Mouse (Mus musculus): Measurements from ENCODE around the gene Mip. TPM values are rescaled to one million over a fixed set of nuclear protein-coding genes. Genes with fewer than 3 reads are reported as not detected.
"Not testable (repeated sequence)": the region's sequence is repeated elsewhere in the genome, so short reads cannot be mapped to it uniquely, and the experiment has no call there.

Gene Mip
- total RNA-seq, 2 experiments from 2014 or later = not detected

DNA sequence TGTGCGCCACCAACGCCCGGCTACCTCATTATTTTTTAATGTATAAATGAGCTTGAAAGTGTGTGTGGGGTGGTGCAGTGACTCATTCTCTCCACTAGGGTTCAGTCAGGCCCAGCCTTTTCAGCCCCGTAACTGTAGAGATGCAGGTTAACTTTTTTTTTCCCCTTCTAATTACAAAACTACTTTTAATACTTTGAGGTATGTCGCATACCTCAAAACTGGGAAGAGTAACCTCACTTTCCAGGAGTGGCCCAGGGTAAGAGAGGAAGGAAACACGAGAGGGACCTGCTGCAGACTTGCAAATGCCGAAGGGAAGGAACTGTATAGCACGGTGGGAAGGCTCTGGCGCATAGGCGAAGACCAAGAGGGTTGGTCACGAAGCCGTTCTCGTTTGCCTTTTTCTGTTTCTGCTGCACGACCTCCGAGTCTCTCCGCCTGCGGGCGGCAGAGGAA lies 12.7 kb upstream of the Mip start:
- intact Hi-C loops (cut with DNase I) = loop anchor here (1.0 kb wide), 1 partner anchor 71 kb away; no protein-coding TSS in a partner anchor
- peak overlapping the region; percentile 38 for H3K4me3 ChIP-seq
- TF ChIP-seq CTCF (IDR thresholded peaks at IDR 0.05) = peak; percentile 78
- H3K27ac ChIP-seq = no peak overlapping the region
- peak; percentile 44 to 65 for DNase-seq (ENCODE audit: extremely low spot score in 1 of 2, low spot score in 2 of 2)

GRCm38 (mm10) chr10:128214112-128214511 lies 11.5 kb upstream of the Mip start:
- H3K27ac ChIP-seq; intact Hi-C loops (cut with DNase I); DNase-seq (ENCODE audit: extremely low spot score in 1 of 2, low spot score in 2 of 2); H3K4me3 ChIP-seq: not testable (repeated sequence)

DNA sequence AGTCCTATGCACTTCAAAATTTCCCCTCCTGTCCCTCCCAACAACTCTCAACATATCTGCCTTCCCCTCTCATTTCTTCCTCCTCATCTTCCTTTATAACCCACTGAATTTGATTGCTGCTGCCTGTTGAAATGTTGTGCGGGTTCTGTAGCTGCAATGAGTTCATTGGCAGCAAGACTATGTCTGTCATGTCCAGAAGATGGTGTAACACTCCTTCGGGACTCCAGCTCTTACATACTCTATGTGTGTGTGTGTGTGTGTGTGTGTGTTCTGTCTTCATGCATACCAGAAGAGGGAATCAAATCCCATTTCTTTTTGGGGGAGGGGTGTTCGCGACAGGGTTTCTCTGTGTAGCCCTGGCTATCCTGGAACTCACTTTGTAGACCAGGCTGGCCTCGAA lies 10.7 kb upstream of the Mip start:
- TF ChIP-seq CTCF (IDR thresholded peaks at IDR 0.05) = no peak
- no peak overlapping the region for H3K4me3 ChIP-seq
- intact Hi-C loops (cut with DNase I) = no loop called here
- no peak for DNase-seq (ENCODE audit: extremely low spot score in 1 of 2, low spot score in 2 of 2)
- H3K27ac ChIP-seq = no peak overlapping the region

GRCm38 (mm10) chr10:128218387-128219117 lies 7.1 kb upstream of the Mip start:
- no peak for TF ChIP-seq CTCF (IDR thresholded peaks at IDR 0.05)
- Histone ChIP-seq H3K27ac (no peak overlapping the region), H3K4me3 (no peak overlapping the region)
- intact Hi-C loops (cut with DNase I) = no loop called here
- DNase-seq (ENCODE audit: extremely low spot score in 1 of 2, low spot score in 2 of 2) = no peak

DNA sequence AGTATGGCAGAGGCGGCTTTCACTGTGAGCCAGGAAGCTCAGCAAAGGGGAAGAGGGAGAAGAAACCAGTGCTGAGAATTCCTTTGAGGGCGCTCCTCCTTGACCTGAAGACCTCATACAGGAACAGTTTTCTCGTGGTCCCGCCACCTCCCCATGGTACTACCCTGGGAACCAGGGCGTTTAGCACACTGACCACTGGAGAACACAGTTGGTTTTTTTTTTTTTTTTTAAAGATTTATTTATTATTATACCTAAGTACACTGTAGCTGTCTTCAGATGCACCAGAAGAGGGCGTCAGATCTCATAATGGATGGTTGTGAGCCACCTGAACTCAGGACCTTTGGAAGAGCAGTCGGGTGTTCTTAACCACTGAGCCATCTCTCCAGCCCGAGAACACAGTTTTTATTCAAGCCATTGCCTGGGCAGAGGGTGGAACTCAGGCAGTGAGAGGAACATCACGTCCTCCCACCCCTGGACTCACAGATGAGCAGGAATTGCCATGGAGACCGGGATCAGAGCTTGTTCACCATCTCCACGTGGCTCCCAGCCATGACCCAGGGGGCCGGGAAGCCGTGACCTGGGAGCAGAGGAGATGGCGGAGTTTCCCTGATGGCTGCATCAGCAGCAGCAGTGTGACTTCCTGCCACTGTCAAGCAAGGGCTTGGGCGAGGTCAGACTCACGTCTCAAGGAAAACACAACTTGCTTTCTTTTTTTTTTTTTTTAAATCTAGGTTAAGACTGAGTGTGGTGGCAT lies 3.9 kb upstream of the Mip start:
- Histone ChIP-seq H3K4me3 (no peak overlapping the region), H3K27ac (no peak overlapping the region)
- TF ChIP-seq CTCF (IDR thresholded peaks at IDR 0.05) = no peak; the same call in 1 of the 2 replicates
- intact Hi-C loops (cut with DNase I) = no loop called here
- no peak for DNase-seq (ENCODE audit: extremely low spot score in 1 of 2, low spot score in 2 of 2)

DNA sequence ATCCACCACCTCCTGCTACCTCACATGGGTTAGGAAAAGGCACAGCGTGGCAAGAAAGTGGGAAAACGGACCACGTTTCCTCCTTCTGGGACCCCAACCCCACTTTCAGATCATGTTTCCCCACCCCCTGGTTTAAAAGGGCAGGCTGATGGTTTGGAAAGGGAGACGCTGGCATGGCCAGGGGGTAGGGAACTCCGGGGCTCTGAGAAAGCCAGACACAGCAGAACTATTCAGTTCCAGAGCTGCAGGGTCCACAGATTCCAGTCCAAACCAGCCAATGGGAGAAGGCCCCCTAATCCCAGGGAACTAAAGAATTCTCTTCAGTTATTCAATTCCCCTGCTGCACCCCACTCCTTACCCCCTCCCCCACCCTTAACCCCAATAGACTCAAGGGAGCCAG lies 574 bp upstream of the Mip start:
- no peak overlapping the region for H3K27ac ChIP-seq
- DNase-seq (ENCODE audit: extremely low spot score in 1 of 2, low spot score in 2 of 2) = no peak
- TF ChIP-seq CTCF (IDR thresholded peaks at IDR 0.05) = no peak
- H3K4me3 ChIP-seq = no peak overlapping the region
- intact Hi-C loops (cut with DNase I) = no loop called here

- no peak for TF ChIP-seq CTCF (IDR thresholded peaks at IDR 0.05)
- no peak overlapping the region for H3K4me3 ChIP-seq
- no peak for DNase-seq (ENCODE audit: extremely low spot score in 1 of 2, low spot score in 2 of 2)
Measured at GRCm38 (mm10) chr10:128227592-128227991, 2.0 kb downstream of the Mip start.

GRCm38 (mm10) chr10:128228009-128228408 lies 2.4 kb downstream of the Mip start:
- no peak overlapping the region for H3K4me3 ChIP-seq
- no peak for DNase-seq (ENCODE audit: extremely low spot score in 1 of 2, low spot score in 2 of 2)
- TF ChIP-seq CTCF (IDR thresholded peaks at IDR 0.05) = no peak
- H3K27ac ChIP-seq = no peak overlapping the region
- intact Hi-C loops (cut with DNase I) = no loop called here

More at GRCm38 (mm10) chr10:128227592-128227991, 2.0 kb downstream of the Mip start:
- no peak overlapping the region for H3K27ac ChIP-seq
- intact Hi-C loops (cut with DNase I) = no loop called here

- Histone ChIP-seq H3K4me3 (no peak overlapping the region), H3K27ac (no peak overlapping the region)
- no peak for TF ChIP-seq CTCF (IDR thresholded peaks at IDR 0.05)
- DNase-seq (ENCODE audit: extremely low spot score in 1 of 2, low spot score in 2 of 2) = no peak
- intact Hi-C loops (cut with DNase I) = loop anchor here (5.0 kb wide), 1 partner anchor 42 kb away; the partner anchor contains the start of gene Stat2
Measured at GRCm38 (mm10) chr10:128230582-128230981, 4.9 kb downstream of the Mip start.

DNA sequence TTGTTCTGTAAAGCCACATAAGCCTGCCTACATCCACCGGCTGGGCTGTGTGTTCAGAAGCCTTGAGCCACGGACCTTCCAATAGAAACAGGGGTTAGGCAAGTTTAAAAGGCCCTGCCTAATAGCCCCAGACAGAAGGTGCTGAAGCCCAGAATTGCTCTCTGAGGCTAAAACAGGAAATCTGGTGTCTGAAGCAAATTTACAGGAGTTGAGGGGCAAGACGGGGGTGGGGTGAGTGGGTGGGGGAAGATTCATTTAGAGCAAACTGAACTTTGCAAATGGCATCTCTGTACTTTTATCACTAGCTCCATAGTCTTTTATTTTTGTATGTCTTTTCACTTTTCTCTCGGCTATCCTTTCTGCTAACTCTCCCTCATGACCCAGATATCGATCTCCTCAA lies 5.5 kb downstream of the Mip start:
- Histone ChIP-seq H3K27ac (no peak overlapping the region), H3K4me3 (peak overlapping the region; percentile 75)
- intact Hi-C loops (cut with DNase I) = loop anchor here (5.0 kb wide), 1 partner anchor 41 kb away; the partner anchor contains the start of gene Stat2
- DNase-seq (ENCODE audit: extremely low spot score in 1 of 2, low spot score in 2 of 2) = no peak
- no peak for TF ChIP-seq CTCF (IDR thresholded peaks at IDR 0.05)

- intact Hi-C loops (cut with DNase I) = loop anchor here (1.0 to 5.0 kb wide), 2 partner anchors 21 to 40 kb away; partner anchors contain the start of genes Spryd4 and Stat2
- DNase-seq (ENCODE audit: extremely low spot score in 1 of 2, low spot score in 2 of 2) = peak; percentile 86
- H3K27ac ChIP-seq = peak within 1 kb of the TSS; percentile 95
- H3K4me3 ChIP-seq = peak within 1 kb of the TSS; percentile 75
- TF ChIP-seq CTCF (IDR thresholded peaks at IDR 0.05) = no peak
Measured at GRCm38 (mm10) chr10:128231697-128232419, 6.2 kb downstream of the Mip start, which contains the start of gene Timeless. Timeless (plus strand) TSS chr10:128232065.

All from left cerebral cortex, adult 2 months (tissue).